In the genomic region with DNA sequence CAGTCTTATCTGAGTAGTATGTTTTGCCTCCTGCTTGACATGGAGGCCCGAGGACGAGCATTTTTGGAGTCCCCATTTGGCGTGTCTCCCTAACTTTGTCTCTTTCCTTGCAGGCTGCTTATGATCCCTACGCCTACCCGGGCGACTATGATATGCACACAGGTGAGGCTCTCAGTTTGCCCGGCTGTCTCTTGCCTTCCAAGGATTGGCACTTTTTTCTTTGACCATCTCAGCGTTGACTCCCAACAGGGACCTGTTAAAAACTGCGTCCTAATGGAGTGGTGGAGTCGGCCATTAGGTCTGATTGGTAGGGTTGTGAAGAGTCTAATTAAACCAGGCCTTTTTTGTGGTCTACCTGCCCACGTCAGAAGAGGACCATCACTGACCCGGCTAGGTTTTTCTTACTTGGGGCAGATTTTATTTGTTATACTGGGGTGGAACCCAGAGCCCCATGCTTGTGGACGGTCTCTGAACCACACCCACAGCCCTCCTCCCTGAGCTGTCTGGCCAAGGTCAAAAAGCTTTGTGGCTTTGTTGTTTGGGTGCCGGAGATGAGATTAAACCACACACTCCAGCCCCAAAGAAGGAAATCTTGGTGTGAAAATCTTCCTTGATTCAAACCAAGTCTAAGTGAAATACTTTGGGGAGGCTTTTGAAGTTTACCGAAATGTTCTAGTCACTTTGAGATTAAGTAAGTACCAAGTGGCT, we compare ENCODE assay signal across 8 mouse cellular contexts. TPM values are rescaled to one million over a fixed set of nuclear protein-coding genes. Genes with fewer than 3 reads are reported as not detected.
DNase-seq lines count a peak whose midpoint lies in the region; ATAC-seq and TF ChIP-seq lines count a peak whose summit lies in the region.

No protein-coding gene starts in this region.

- H3K79me3 ChIP-seq in C2C12 (ENCODE audit: low read depth), result peaks cover 29% of the 10 kb centered on the region

- H3K4me2 ChIP-seq in forebrain, embryonic 12.5 days, result peak overlapping the region; percentile 90
- H3K4me2 ChIP-seq in liver, embryonic 12.5 days, result peak overlapping the region; percentile 94

- H3K27ac ChIP-seq in forebrain, embryonic 12.5 days, result no peak overlapping the region; the same call in 1 of the 2 replicates
- peak overlapping the region; percentile 81 for H3K27ac ChIP-seq in liver, embryonic 12.5 days

- whole genome bisulfite sequencing in forebrain, embryonic 12.5 days, result 41% methylated on average over 15 of the region's 15 CpGs
- WGBS in liver, embryonic 12.5 days (ENCODE audit: insufficient replicate concordance), result 14% methylated on average over 15 of the region's 15 CpGs

- H3K36me3 ChIP-seq in C2C12 (ENCODE audit: control insufficient read depth, insufficient read depth), result peaks cover 49% of the 10 kb centered on the region
- H3K36me3 ChIP-seq in forebrain, embryonic 12.5 days (replicated peaks), result peaks cover 42% of the 10 kb centered on the region
- H3K36me3 ChIP-seq in liver, embryonic 12.5 days, result peaks cover 49% of the 10 kb centered on the region

- H3K4me1 ChIP-seq in forebrain, embryonic 12.5 days, result peaks cover 16% of the 10 kb centered on the region
- H3K4me1 ChIP-seq in liver, embryonic 12.5 days, result peaks cover 30% of the 10 kb centered on the region

- H3K27me3 ChIP-seq in C2C12 (ENCODE audit: control insufficient read depth, insufficient read depth, insufficient read length), result no peaks in the 10 kb centered on the region
- no peaks in the 10 kb centered on the region for H3K27me3 ChIP-seq in forebrain, embryonic 12.5 days
- no peaks in the 10 kb centered on the region for H3K27me3 ChIP-seq in liver, embryonic 12.5 days (replicated peaks)

- peaks cover 55% of the 10 kb centered on the region for H3K79me2 ChIP-seq in C2C12 (ENCODE audit: control insufficient read depth, insufficient read depth)

- peak overlapping the region; percentile 100 for H3K4me3 ChIP-seq in C2C12 (ENCODE audit: insufficient read depth, poor library complexity, severe bottlenecking)
- peak overlapping the region; percentile 90 for H3K4me3 ChIP-seq in forebrain, embryonic 12.5 days (replicated peaks)
- peak overlapping the region; percentile 86 for H3K4me3 ChIP-seq in liver, embryonic 12.5 days

- peak overlapping the region; percentile 93 for H3ac ChIP-seq in C2C12 (ENCODE audit: control insufficient read depth, insufficient read length, low read depth)

- no peak for TF ChIP-seq CTCF in C2C12 (IDR thresholded peaks at IDR 0.05; ENCODE audit: control insufficient read depth, insufficient read depth, insufficient read length)

- no peak for ATAC-seq in forebrain, embryonic 12.5 days (ENCODE audit: low FRiP score)
- ATAC-seq in liver, embryonic 12.5 days, result peak; percentile 25; the same call in 1 of the 2 replicates

- peak; percentile 91 for DNase-seq in heart, adult 11 months
- no peak for DNase-seq in heart, postnatal 4 days
- DNase-seq in adrenal gland, postnatal 4 days (ENCODE audit: low spot score in 2 of 2), result no peak
- DNase-seq in right cerebral cortex, adult 18-20 months, result no peak
- no peak for DNase-seq in gastrocnemius, postnatal 25 days

- peak overlapping the region; percentile 82 for H3K9ac ChIP-seq in forebrain, embryonic 12.5 days
- H3K9ac ChIP-seq in liver, embryonic 12.5 days, result peak overlapping the region; percentile 84

- H3K9me3 ChIP-seq in forebrain, embryonic 12.5 days, result no peaks in the 10 kb centered on the region
- H3K9me3 ChIP-seq in liver, embryonic 12.5 days (replicated peaks), result no peaks in the 10 kb centered on the region

TF ChIP-seq in C2C12, 6 proteins besides CTCF, POLR2A, EP300 and RAD21:
- TF ChIP-seq MYOG (IDR thresholded peaks at IDR 0.05; ENCODE audit: control insufficient read depth, extremely low read depth, insufficient read length), result no peak
- no peak for TF ChIP-seq FOSL1 (IDR thresholded peaks at IDR 0.05; ENCODE audit: insufficient read depth, low read length, poor library complexity, severe bottlenecking)
- TF ChIP-seq MYOD1 (IDR thresholded peaks at IDR 0.05; ENCODE audit: control insufficient read depth, insufficient read length, low read depth), result no peak
- TF ChIP-seq USF1 (IDR thresholded peaks at IDR 0.05; ENCODE audit: low read depth), result no peak
- TF ChIP-seq MAX (IDR thresholded peaks at IDR 0.05), result no peak
- TF ChIP-seq CEBPB (IDR thresholded peaks at IDR 0.05; ENCODE audit: low read depth), result no peak
TF ChIP-seq in C2C12: peak in this region for 0.

RNA-seq across cellular contexts. Expression of gene Eif3l, which starts 0.8 kb away (rescaled TPM):
- 100 to 1,000 TPM; 103 to 109 TPM for total RNA-seq in heart, postnatal 4 days (2021)
- polyA plus RNA-seq in C2C12 (2012; fragmentation: generic; extraction: Trizol), result 369 TPM
- polyA plus RNA-seq in forebrain, embryonic 12.5 days (2016; fragmentation: Nextera tagmentation; extraction: Ambion mirVana), result 209 and 216 TPM in 2 replicates
- 188 and 201 TPM in 2 replicates for polyA plus RNA-seq in liver, embryonic 12.5 days (2016; fragmentation: Nextera tagmentation; extraction: Ambion mirVana)
- 100 to 1,000 TPM; 158 to 162 TPM for total RNA-seq in adrenal gland, postnatal 4 days (2021)
- 10 to 100 TPM; 46.3 to 53.2 TPM for total RNA-seq in gastrocnemius, postnatal 25 days (2021)

RNA-seq across cellular contexts. Expression of gene Ankrd54, which starts 13.1 kb away (rescaled TPM):
- total RNA-seq in heart, postnatal 4 days (2021), result 10 to 100 TPM; 11.8 to 12.7 TPM
- polyA plus RNA-seq in C2C12 (2012; fragmentation: generic; extraction: Trizol), result 45.6 TPM
- polyA plus RNA-seq in forebrain, embryonic 12.5 days (2016; fragmentation: Nextera tagmentation; extraction: Ambion mirVana), result 59.5 and 60.0 TPM in 2 replicates
- polyA plus RNA-seq in liver, embryonic 12.5 days (2016; fragmentation: Nextera tagmentation; extraction: Ambion mirVana), result 58.9 and 61.4 TPM in 2 replicates
- 10 to 100 TPM; 23.8 to 29.7 TPM for total RNA-seq in adrenal gland, postnatal 4 days (2021)
- 1 to 10 TPM; 3.6 to 4.4 TPM for total RNA-seq in gastrocnemius, postnatal 25 days (2021)

RNA-seq across cellular contexts. Expression of gene Micall1, which starts 32.9 kb away (rescaled TPM):
- 100 to 1,000 TPM in 1 of 2 experiments, 10 to 100 TPM in 1; 92.8 to 101 TPM for total RNA-seq in heart, postnatal 4 days (2021)
- polyA plus RNA-seq in C2C12 (2012; fragmentation: generic; extraction: Trizol), result 12.7 TPM
- 8.4 and 9.5 TPM in 2 replicates for polyA plus RNA-seq in forebrain, embryonic 12.5 days (2016; fragmentation: Nextera tagmentation; extraction: Ambion mirVana)
- 3.0 and 3.2 TPM in 2 replicates for polyA plus RNA-seq in liver, embryonic 12.5 days (2016; fragmentation: Nextera tagmentation; extraction: Ambion mirVana)
- 10 to 100 TPM; 36.0 to 40.2 TPM for total RNA-seq in adrenal gland, postnatal 4 days (2021)
- 10 to 100 TPM; 14.0 to 15.0 TPM for total RNA-seq in gastrocnemius, postnatal 25 days (2021)

RNA-seq across cellular contexts. Expression of gene Galr3, which starts 34.1 kb away (rescaled TPM):
- not detected for total RNA-seq in heart, postnatal 4 days (2021)
- polyA plus RNA-seq in C2C12 (2012; fragmentation: generic; extraction: Trizol), result not detected
- not detected in 2 replicates for polyA plus RNA-seq in forebrain, embryonic 12.5 days (2016; fragmentation: Nextera tagmentation; extraction: Ambion mirVana)
- 0.41 and 0.55 TPM in 2 replicates for polyA plus RNA-seq in liver, embryonic 12.5 days (2016; fragmentation: Nextera tagmentation; extraction: Ambion mirVana)
- 1 to 10 TPM in 1 of 2 experiments, under 1 TPM in 1; 0.65 to 1.1 TPM for total RNA-seq in adrenal gland, postnatal 4 days (2021)
- not detected for total RNA-seq in gastrocnemius, postnatal 25 days (2021)

RNA-seq across cellular contexts. Expression of gene H1f0, which starts 47.6 kb away (rescaled TPM):
- total RNA-seq in heart, postnatal 4 days (2021), result 100 to 1,000 TPM; 262 to 304 TPM
- 111 TPM for polyA plus RNA-seq in C2C12 (2012; fragmentation: generic; extraction: Trizol)
- 638 and 696 TPM in 2 replicates for polyA plus RNA-seq in forebrain, embryonic 12.5 days (2016; fragmentation: Nextera tagmentation; extraction: Ambion mirVana)
- 114 and 122 TPM in 2 replicates for polyA plus RNA-seq in liver, embryonic 12.5 days (2016; fragmentation: Nextera tagmentation; extraction: Ambion mirVana)
- 100 to 1,000 TPM; 361 to 374 TPM for total RNA-seq in adrenal gland, postnatal 4 days (2021)
- total RNA-seq in gastrocnemius, postnatal 25 days (2021), result 10 to 100 TPM; 73.2 to 75.3 TPM
